Mouse (Mus musculus): ENCODE results near the gene Sar1a. TPM values are rescaled to one million over a fixed set of nuclear protein-coding genes. Genes with fewer than 3 reads are reported as not detected.

The Sar1a gene
- polyA plus RNA-seq, 1 experiment from 2014 or later = 62.1 TPM

GRCm38 (mm10) chr10:61694870-61695670 is 15.0 kb downstream of the Sar1a start, which contains the start of gene Tysnd1:
Gene Tysnd1, plus strand, starts transcription at chr10:61695514.
- peak; percentile 95 for ATAC-seq
- no peaks in the 10 kb centered on the region for H3K27me3 ChIP-seq (ENCODE audit: insufficient read depth, low read length)
- peak; percentile 94 for DNase-seq
- H3K9ac ChIP-seq (replicated peaks) = peak within 1 kb of the TSS; percentile 85
- TF ChIP-seq EP300 (IDR thresholded peaks at IDR 0.05; ENCODE audit: low read depth) = no peak
- TF ChIP-seq CTCF (IDR thresholded peaks at IDR 0.05; ENCODE audit: low read depth) = peak; percentile 57
- H3K36me3 ChIP-seq (replicated peaks; ENCODE audit: insufficient read depth, low read length) = peaks cover 32% of the 10 kb centered on the region
- peak within 1 kb of the TSS; percentile 92 for H3K4me3 ChIP-seq (ENCODE audit: low read depth, low read length)
- peak within 1 kb of the TSS; percentile 61 for H3K27ac ChIP-seq (ENCODE audit: low read depth)
- WGBS (ENCODE audit: insufficient replicate concordance) = 2% methylated on average over 38 of the region's 42 CpGs
- no peaks in the 10 kb centered on the region for H3K9me3 ChIP-seq (ENCODE audit: low read length)
- H3K4me2 ChIP-seq (ENCODE audit: low read depth, low read length) = peak within 1 kb of the TSS; percentile 95
- H3K4me1 ChIP-seq (ENCODE audit: insufficient read depth) = peaks cover 18% of the 10 kb centered on the region

- peak overlapping the region; percentile 92 for H3K4me3 ChIP-seq (ENCODE audit: low read depth, low read length)
- peak overlapping the region; percentile 95 for H3K4me2 ChIP-seq (ENCODE audit: low read depth, low read length)
- WGBS (ENCODE audit: insufficient replicate concordance) = 2% methylated on average over 86 of the region's 111 CpGs
- DNase-seq (peak; percentile 52), ATAC-seq (peak; percentile 33)
- H3K27me3 ChIP-seq (ENCODE audit: insufficient read depth, low read length) = no peaks in the 10 kb centered on the region
- H3K27ac ChIP-seq (ENCODE audit: low read depth) = peak overlapping the region; percentile 61
- peak overlapping the region; percentile 85 for H3K9ac ChIP-seq (replicated peaks)
- H3K36me3 ChIP-seq (replicated peaks; ENCODE audit: insufficient read depth, low read length) = peaks cover 24% of the 10 kb centered on the region
- TF ChIP-seq CTCF (IDR thresholded peaks at IDR 0.05; ENCODE audit: low read depth) (no peak), EP300 (IDR thresholded peaks at IDR 0.05; ENCODE audit: low read depth) (no peak)
- peaks cover 18% of the 10 kb centered on the region for H3K4me1 ChIP-seq (ENCODE audit: insufficient read depth)
- no peaks in the 10 kb centered on the region for H3K9me3 ChIP-seq (ENCODE audit: low read length)
Measured at GRCm38 (mm10) chr10:61695703-61696559, 15.8 kb downstream of the Sar1a start.

- peak overlapping the region; percentile 61 for H3K27ac ChIP-seq (ENCODE audit: low read depth)
- no peaks in the 10 kb centered on the region for H3K9me3 ChIP-seq (ENCODE audit: low read length)
- H3K27me3 ChIP-seq (ENCODE audit: insufficient read depth, low read length) = no peaks in the 10 kb centered on the region
- peaks cover 18% of the 10 kb centered on the region for H3K4me1 ChIP-seq (ENCODE audit: insufficient read depth)
- ATAC-seq (no peak), DNase-seq (no peak)
- H3K9ac ChIP-seq (replicated peaks) = peak overlapping the region; percentile 85
- 6% methylated on average over 19 of the region's 19 CpGs for WGBS (ENCODE audit: insufficient replicate concordance)
- no peak for TF ChIP-seq CTCF (IDR thresholded peaks at IDR 0.05; ENCODE audit: low read depth)
- no peak for TF ChIP-seq EP300 (IDR thresholded peaks at IDR 0.05; ENCODE audit: low read depth)
- H3K4me3 ChIP-seq (ENCODE audit: low read depth, low read length) = peak overlapping the region; percentile 92
- H3K36me3 ChIP-seq (replicated peaks; ENCODE audit: insufficient read depth, low read length) = peaks cover 19% of the 10 kb centered on the region
- peak overlapping the region; percentile 95 for H3K4me2 ChIP-seq (ENCODE audit: low read depth, low read length)
Measured at GRCm38 (mm10) chr10:61696560-61696823, 16.4 kb downstream of the Sar1a start.

- DNase-seq (peak; percentile 52), ATAC-seq (peak; percentile 3; the same call in 1 of the 2 replicates)
- H3K9ac ChIP-seq (replicated peaks) = peak overlapping the region; percentile 85
- peak overlapping the region; percentile 61 for H3K27ac ChIP-seq (ENCODE audit: low read depth)
- TF ChIP-seq EP300 (IDR thresholded peaks at IDR 0.05; ENCODE audit: low read depth) = no peak
- no peak for TF ChIP-seq CTCF (IDR thresholded peaks at IDR 0.05; ENCODE audit: low read depth)
- WGBS (ENCODE audit: insufficient replicate concordance) = 59% methylated on average over 2 of the region's 2 CpGs
- peak overlapping the region; percentile 92 for H3K4me3 ChIP-seq (ENCODE audit: low read depth, low read length)
- peaks cover 18% of the 10 kb centered on the region for H3K4me1 ChIP-seq (ENCODE audit: insufficient read depth)
- H3K9me3 ChIP-seq (ENCODE audit: low read length) = no peaks in the 10 kb centered on the region
- H3K4me2 ChIP-seq (ENCODE audit: low read depth, low read length) = peak overlapping the region; percentile 95
- H3K27me3 ChIP-seq (ENCODE audit: insufficient read depth, low read length) = no peaks in the 10 kb centered on the region
- H3K36me3 ChIP-seq (replicated peaks; ENCODE audit: insufficient read depth, low read length) = peaks cover 19% of the 10 kb centered on the region
Measured at GRCm38 (mm10) chr10:61697028-61697427, 16.9 kb downstream of the Sar1a start.

GRCm38 (mm10) chr10:61704663-61705062 is 24.6 kb downstream of the Sar1a start:
- H3K36me3 ChIP-seq (replicated peaks; ENCODE audit: insufficient read depth, low read length) = peaks cover 18% of the 10 kb centered on the region
- H3K4me3 ChIP-seq (ENCODE audit: low read depth, low read length) = no peak overlapping the region
- ATAC-seq = no peak
- DNase-seq = no peak
- H3K4me1 ChIP-seq (ENCODE audit: insufficient read depth) = 0 out of 2 replicates have a peak, but pooled peaks cover 2% of the 10 kb centered on the region
- no peak overlapping the region for H3K4me2 ChIP-seq (ENCODE audit: low read depth, low read length)
- H3K27ac ChIP-seq (ENCODE audit: low read depth) = no peak overlapping the region
- WGBS (ENCODE audit: insufficient replicate concordance) = 68% methylated on average over 4 of the region's 4 CpGs
- no peak overlapping the region for H3K9ac ChIP-seq (replicated peaks)
- H3K27me3 ChIP-seq (ENCODE audit: insufficient read depth, low read length) = no peaks in the 10 kb centered on the region
- TF ChIP-seq CTCF (IDR thresholded peaks at IDR 0.05; ENCODE audit: low read depth) (no peak), EP300 (IDR thresholded peaks at IDR 0.05; ENCODE audit: low read depth) (no peak)
- no peaks in the 10 kb centered on the region for H3K9me3 ChIP-seq (ENCODE audit: low read length)

Measured in liver, postnatal 0 days (tissue).